Mouse (Mus musculus): Measurements from ENCODE around the gene Uqcc3. TPM values are rescaled to one million over a fixed set of nuclear protein-coding genes. Genes with fewer than 3 reads are reported as not detected.
"Not testable (repeated sequence)": the region's sequence is repeated elsewhere in the genome, so short reads cannot be mapped to it uniquely, and the experiment has no call there.

Gene Uqcc3
- total RNA-seq, 2 experiments from 2014 or later: 29.7 to 37.1 TPM

DNA sequence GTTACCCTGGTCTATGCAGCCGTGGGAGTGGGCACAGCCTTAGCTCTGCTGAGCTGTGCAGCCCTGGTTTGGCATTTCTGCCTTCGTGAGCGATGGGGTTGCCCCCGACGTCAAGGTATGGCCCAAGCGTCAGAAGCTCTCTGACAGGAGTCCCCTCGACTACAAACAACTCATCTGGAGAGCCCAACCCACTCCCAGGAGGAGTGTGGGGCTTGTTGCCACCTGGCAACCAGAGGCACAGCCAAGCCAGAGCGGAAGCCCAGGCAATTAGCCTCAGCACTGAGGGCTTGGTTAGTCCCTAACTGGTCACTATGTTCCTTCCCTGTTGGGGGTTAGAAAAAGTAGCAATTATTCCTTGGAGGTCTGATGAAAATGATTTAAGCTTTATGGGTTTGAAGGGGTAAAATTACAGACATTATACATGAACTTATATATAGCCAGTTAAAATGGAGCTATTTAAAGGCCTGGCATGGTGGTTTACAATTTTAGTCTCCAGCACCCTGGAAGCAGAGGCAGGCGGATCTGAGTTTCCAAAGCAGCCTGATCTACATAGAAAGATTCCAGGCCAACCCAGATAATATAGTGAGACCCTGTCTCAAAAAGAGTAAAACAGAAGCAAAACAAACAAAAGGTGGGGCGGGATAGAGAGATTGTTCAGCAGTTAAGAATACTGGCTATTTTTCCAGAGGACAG, 28.3 kb downstream of the Uqcc3 start:
- peak in 1 of 2 experiments; percentile 23 for DNase-seq (ENCODE audit: low spot score in 2 of 2)

DNA sequence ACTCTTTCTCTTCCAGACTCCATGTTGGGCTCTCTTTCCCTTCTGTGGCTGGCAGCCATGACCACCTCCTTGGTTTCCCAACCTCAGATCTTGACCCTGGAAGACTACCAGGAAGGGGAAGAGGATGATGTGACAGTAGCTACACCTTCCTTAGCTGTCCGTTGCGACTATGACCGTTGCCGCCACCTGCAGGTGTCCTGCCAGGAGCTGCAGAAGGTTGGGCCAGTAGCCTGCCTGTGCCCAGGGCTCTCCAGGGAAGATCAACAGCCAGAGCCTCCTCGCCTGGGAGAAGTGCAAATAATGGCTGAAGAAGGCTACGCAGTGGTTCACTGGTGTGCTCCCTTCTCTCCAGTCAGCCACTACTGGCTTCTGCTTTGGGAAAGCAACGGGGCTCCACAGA, 29.1 kb downstream of the Uqcc3 start:
- no peak for DNase-seq (ENCODE audit: low spot score in 2 of 2)

DNA sequence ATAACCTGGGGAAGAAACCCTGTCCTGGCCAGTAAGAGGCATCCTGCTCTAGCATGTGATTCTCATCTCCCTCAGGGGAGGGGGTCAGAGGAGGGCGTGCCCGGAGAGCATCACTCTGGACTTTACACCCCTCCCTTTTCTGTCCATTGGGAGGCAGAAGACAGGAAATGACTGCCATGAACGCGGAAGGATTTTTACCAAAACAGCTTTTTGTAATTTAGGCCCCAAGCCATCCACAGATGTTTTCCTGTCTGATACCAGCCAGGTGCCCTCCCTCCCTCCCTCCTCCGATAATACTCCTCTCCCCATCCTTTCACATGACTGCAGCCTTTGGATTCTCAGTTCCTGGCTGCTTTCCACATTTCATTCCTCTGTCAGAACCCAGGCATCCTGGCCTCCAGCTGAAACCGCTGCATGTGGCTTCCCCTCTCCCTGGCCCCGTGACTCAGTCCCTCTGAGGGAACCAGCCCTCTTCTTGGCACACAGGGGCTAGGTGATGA, 30.3 kb downstream of the Uqcc3 start, which contains the start of gene Lrrn4cl:
Gene Lrrn4cl (plus strand): TSS at position 367 of the 500 bp plus-strand sequence.
- DNase-seq (ENCODE audit: low spot score in 2 of 2): no peak

DNA sequence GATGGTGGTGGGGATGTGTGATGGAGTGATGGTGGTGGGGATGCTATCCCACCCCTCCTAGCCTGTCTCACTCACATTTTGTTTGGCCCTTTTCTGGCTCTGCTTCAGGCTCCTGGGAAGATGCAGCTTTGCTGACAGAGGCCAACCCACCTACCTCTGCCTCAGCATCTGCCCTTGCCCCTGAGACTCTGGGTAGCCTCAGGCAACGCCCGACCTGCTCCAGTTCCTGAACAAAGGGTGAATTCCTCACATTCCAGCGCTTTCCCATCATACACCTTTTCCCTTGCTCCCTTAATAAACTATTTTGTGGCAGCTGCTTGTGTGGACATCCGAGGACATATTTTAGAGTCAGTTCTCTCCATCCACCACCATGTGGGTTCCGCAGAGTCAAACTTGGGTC, 32.4 kb downstream of the Uqcc3 start:
- no peak for DNase-seq (ENCODE audit: low spot score in 2 of 2)

DNA sequence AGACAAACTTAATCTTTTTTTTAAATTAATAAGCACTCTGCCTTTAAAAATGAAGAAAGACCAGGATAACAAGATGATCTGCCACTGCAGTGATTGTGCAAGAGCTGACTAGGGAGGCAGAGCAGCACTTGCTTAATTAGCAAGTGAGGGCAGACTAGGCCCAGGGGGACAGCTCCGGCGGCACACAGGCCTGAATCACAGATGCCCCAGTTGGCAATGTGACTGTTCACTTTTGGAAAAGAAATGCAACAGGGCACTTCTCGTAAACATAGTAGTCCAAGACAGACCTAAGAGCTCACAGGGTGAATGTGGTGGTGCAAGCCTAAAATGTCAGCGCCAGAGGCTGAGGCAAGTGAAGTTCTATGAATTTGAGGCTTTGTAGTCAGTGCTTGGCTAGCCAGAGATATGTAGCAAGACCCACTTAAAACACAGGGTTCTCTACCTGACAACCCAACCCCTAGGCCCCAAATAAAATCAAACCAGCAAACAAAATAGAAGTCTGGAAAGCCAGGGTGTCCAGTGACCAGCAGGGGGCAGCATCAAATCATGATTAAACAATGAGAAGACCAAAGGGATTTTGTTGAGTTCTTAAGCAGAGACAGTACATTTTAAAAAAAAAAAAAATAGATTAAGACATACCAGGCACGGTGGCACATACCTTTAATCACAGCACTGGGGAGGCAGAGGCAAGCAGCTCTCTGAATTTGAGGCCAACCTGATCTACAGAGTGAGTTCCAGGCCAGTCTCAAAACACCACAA, 36.2 kb downstream of the Uqcc3 start:
- DNase-seq (ENCODE audit: low spot score in 2 of 2): peak; percentile 76 to 88

DNA sequence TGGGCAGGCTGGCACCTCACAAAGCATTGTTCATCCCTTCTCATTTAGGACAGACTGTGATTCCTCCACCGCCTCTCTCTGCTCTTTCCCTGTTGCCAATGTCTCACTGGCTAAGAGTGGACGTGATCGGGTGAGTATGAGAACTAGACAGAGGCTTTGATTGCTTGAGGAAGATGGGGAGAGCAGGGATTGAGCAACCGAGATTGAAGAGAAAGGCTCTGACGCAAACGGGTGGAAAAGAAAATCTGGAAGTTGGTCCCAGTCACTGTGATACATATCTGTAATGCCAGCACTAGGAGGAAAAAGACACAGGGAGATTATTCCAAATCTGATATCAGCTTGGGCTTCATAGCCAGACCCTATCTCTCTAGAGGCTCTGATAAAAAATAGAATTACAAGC, 37.8 kb downstream of the Uqcc3 start:
- no peak for DNase-seq (ENCODE audit: low spot score in 2 of 2)

DNA sequence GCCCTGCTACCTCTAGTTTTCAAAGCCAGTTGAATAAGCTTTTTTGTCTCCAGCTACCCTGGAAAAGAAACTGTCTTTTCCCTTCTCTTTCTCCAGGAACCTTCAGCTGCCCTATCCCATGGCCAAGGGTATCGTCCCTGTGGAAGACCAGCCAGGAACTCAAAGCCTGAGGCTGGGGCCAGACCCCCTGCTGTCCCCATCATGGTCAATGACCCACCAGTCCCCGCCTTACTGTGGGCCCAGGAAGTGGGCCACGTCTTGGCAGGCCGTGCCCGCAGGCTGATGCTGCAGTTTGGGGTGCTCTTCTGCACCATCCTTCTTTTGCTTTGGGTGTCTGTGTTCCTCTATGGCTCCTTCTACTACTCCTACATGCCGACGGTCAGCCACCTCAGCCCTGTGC, 39.7 kb downstream of the Uqcc3 start:
- DNase-seq (ENCODE audit: low spot score in 2 of 2): no peak

DNA sequence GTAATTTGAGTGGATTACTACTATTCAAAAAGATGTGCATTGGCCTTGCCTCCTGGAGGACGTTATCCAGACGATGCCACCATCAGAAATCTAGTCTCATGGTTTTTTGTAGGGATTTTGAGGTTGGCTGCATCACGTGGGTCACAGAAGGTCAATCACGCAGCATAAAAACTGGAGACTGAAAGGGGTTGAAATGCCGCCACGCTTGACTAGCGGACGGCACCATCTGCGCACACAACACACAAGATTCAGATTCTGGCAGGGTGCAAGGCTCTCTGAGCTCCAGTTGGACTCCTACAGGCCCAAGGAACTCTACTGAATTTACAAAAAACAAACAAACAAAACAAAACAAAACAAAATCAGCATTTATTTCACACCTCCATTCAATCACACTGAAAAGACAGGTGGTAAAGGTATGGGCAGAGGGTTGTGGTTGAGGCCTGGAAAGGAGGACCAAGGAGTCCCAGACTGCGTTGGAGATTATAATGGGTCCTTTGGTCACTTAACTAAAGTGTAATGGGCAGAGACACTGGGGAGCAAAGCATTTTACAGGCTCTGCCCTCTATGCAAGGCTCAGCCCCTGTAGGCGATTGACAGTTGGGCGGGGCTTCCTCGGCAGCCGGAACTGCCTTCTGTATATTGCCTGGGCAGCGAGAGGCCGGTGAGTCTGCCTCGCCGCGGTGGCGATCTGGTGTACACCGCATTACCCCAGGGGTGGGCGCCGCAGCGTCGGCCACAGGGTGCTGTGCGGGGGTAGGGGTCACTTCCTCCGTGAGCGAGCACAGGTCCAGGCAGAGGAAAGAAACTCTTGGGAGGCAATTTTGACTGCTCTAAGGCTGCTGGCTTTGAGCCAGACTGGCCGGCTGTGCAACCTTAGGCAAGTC, 40.6 kb downstream of the Uqcc3 start:
- peak; percentile 64 to 77 for DNase-seq (ENCODE audit: low spot score in 2 of 2)

DNA sequence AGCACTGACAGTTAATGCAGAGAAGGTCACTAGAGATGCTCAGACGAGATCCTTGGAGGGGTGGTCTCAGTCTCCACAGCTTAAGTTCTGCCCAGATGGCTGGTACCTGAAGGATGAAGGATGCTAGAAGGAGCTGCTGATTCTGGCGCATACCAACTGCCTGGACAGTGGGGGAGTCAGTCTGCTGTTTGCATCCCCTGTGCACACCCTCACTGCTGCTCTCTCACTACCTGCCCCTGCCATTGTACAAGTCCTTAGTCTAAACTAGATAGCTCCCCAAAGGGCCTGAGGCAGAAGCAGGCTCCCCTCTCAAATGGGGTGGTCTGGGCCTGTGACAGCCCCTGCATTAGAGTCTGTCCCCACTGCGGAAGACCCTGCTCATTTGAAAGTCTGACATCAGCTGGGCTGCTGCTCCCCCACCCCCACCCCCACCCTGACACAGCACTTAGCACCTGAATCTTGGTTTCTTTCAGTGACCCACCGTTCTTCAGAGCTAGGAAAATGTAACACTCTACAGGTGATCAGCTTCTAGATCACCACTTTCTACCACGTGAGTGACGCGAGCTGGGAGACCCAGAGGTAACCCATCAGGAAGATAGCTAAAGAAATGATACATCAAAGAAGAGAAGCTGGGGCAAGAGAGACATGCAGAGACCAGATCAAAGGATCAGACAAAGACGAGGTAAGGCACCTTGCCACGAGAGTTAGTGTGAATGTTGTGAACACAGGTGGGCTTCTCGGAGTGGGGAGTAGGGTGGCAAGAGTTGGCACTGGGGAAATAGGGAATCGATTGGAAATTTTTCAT, 41.4 kb downstream of the Uqcc3 start, which contains the start of gene Gng3:
Gene Gng3 (minus strand): TSS at position 92 of the 805 bp plus-strand sequence.
- DNase-seq (ENCODE audit: low spot score in 2 of 2): peak; percentile 80 to 86

DNA sequence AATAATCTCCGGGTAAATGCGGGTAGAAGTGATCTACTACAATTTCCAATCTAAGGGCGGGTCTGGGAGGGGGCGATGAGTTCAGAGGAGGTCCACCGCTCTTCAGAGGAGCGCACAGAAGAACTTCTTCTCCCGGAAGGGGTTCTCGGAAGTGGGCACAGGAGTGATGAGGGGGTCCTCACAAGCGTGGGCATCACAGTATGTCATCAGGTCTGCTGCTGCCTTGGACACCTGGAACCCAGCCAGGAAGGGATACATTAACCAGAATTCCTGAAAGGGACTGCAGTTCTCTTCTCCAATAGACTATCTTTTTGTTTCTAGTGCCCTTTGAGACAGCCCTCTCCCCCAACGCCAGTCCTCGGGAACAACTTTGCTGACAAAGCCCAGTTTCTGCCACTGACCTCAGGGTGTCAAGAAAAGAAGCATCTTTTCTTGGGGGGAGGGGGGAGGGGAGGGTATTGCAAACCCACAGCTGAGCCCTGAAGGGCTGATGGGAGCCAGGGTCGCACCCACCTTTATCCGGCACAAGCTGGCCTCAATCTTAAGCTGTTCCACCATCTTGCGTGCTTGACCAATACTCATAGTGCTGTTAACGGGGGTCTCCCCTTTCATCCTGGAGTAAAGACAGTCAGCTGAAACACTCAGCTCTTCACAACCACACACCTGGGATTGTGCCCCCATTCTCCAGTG, 42.5 kb downstream of the Uqcc3 start:
- DNase-seq (ENCODE audit: low spot score in 2 of 2): peak; percentile 46 to 47

DNA sequence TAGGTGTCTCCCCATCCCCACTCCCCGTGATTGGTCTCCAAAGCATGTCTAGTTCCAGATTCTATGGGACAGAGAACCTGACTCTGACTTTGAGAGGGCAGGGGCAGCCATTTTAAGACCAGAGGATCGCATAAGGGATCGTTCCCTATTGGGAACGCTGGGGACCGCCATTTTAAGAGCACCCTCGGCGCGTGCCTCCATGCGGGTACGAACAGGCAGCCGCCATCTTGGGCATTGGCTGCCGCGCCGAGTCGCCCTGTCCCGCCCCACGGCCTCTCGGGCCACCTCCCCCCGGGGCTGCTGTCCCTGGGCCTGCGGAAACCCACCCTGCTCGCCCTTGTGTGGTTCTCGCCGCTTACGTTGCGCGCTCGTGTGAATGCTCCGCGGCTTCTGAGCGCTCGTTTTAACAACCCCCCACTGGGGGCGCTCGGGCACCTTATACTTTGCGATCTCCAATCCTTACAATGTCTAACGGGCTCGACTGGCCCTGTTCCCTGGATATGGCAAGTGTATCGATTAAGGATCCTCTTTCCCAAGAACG, 43.4 kb downstream of the Uqcc3 start, which contains the start of gene Bscl2:
Gene Bscl2 (plus strand): TSS at position 217 of the 541 bp plus-strand sequence.
- DNase-seq (ENCODE audit: low spot score in 2 of 2): peak; percentile 81 to 87

DNA sequence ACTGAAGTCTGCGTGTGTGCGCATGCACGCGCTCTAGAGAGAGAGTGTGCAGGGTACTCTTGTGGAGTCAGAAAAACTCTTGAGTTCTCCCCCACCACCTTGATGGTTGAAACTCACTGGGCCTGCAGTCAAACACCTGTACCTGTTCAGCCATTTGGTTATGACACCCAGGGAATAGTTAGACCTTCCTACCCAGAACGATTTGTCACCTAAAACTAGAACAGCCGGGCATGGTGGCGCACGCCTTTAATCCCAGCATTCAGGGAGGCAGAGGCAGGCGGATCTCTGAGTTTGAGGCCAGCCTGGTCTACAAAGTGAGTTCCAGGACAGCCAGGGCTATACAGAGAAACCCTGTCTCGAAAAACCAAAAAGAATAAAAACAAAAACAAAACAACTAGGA, 44.4 kb downstream of the Uqcc3 start:
- DNase-seq (ENCODE audit: low spot score in 2 of 2): not testable (repeated sequence)

DNA sequence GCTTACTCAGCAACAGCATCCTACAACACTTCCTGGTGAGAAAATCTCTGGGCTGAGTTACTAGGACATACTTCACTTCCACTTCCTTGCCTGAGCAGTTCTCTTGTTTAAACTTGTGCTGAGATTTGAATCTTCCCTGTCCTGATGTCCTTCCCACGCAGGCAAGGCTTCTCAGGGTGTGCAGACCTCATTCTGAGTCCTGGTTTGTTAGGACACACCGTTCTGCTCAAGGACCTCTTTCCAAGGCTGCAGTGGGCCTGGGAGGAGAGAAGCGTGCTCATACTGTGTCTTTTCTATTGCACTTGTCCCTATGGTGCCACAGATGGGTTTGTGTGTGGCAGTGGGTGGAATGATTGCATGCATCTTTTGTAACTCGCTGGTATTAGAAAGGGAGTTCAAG, 47.8 kb downstream of the Uqcc3 start:
- DNase-seq (ENCODE audit: low spot score in 2 of 2): no peak

DNA sequence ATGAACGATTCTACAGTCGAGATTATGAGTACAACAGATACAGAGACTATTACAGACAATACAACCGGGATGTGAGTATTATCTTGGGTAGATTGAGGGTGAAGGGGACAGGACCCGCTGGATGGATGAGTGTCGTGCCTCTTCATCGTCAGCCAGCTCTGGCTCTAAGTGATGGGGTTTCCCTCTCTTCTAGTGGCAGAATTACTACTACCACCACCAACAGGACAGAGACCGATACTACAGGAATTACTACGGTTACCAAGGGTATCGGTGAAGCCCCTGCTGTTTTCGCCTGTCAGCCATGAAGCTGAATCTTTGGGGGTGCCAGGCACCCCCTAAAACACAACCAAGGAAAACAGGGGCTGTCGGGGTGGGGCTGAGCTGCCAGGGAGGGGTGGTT, 49.5 kb downstream of the Uqcc3 start:
- DNase-seq (ENCODE audit: low spot score in 2 of 2): no peak

DNA sequence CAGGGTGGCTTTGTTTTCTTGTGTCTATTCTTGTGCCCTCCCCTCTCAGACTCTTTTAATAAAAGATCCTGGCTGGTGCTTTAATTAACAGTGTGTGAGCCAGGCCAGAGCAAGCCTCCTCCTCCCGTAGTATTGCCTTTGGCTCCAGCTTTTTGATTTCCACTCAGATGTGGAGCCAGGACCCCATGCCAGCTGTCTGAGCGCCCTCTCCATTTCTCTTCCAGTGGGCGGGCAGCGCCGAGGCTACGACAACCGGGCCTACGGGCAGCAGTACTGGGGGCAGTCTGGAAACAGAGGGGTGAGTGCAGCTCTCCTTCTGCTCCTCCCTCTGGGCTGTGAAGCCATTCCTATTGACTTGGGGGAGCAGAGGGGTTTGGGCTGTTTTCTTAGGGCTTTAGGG, 50.1 kb downstream of the Uqcc3 start:
- no peak for DNase-seq (ENCODE audit: low spot score in 2 of 2)

Measured in left cerebral cortex, adult 18-20 months (tissue).